Mouse (Mus musculus): ENCODE results near the gene Rps21.

- TF ChIP-seq POLR2A (IDR thresholded peaks at IDR 0.05; ENCODE audit: borderline replicate concordance, extremely low read depth, low read depth, low read length) (no peak), CTCF (IDR thresholded peaks at IDR 0.05; ENCODE audit: insufficient read depth, low read length) (no peak)
Measured at GRCm38 (mm10) chr2:180276385-180276784, 19.2 kb downstream of the Rps21 start.

Measured in lung, adult 2 months (tissue).